Mouse (Mus musculus) layer of hippocampus, postnatal 10 days (tissue): ENCODE results near the gene Zbed4. TPM values are rescaled to one million over a fixed set of nuclear protein-coding genes. Genes with fewer than 3 reads are reported as not detected.

Experiments used
- total RNA-seq, 2 experiments: library from RNA; stranded (reverse); gene quantifications; 2 replicates each; pipeline ENCODE4 v1.2.3; 2021

The Zbed4 gene
- total RNA-seq, 2 experiments from 2014 or later: 14.6 to 17.2 TPM

Other genes starting within 250 kb of the Zbed4 start
- not detected for gene Zdhhc25, start 151.4 kb upstream of the Zbed4 start, total RNA-seq
- gene Brd1, start 17.4 kb upstream of the Zbed4 start, total RNA-seq: 10 to 100 TPM; 51.7 to 58.7 TPM
- 10 to 100 TPM in 1 of 2 experiments, 1 to 10 TPM in 1; 9.8 to 10.3 TPM for gene Alg12, start 67.7 kb downstream of the Zbed4 start, total RNA-seq
- gene Creld2, start 68.0 kb downstream of the Zbed4 start, total RNA-seq: 10 to 100 TPM; 19.8 to 20.5 TPM
- gene Pim3, start 110.5 kb downstream of the Zbed4 start, total RNA-seq: 10 to 100 TPM; 35.7 to 39.5 TPM
- 1 to 10 TPM; 3.1 to 3.5 TPM for gene Ttll8, start 202.8 kb downstream of the Zbed4 start, total RNA-seq
- gene Mlc1, start 227.3 kb downstream of the Zbed4 start, total RNA-seq: 100 to 1,000 TPM; 138 to 141 TPM
- not detected for gene Mov10l1, start 231.2 kb downstream of the Zbed4 start, total RNA-seq